Mouse (Mus musculus): ENCODE results near the gene Noc4l. TPM values are rescaled to one million over a fixed set of nuclear protein-coding genes. Genes with fewer than 3 reads are reported as not detected.

Gene Noc4l
- polyA plus RNA-seq, 1 experiment from 2014 or later: 18.9 TPM

DNA sequence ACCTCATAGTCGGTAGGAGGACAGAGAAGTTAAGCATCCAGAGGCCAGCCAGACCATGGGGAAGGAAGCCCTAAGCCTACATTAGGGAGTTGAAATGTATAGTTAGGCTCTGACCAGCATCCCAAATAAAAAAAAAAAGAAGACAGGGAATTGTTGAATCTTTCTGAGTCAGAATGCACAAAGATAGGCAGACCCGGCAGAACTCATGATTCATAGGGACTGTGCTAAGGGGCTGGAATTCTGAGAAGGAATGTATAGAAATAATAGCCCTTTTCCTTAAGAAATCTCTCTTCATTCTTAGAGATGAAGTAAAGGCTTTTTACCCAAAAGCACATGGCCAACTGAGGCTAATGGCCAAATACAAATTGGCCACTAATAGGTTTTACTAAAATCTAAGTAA, 48.9 kb downstream of the Noc4l start:
- 78% methylated on average over 2 of the region's 2 CpGs for WGBS
- DNase-seq (ENCODE audit: low spot score): no peak
- Histone ChIP-seq H3K27ac (ENCODE audit: low read length) (no peak overlapping the region), H3K27me3 (replicated peaks; ENCODE audit: insufficient read depth, low read length) (no peaks in the 10 kb centered on the region), H3K36me3 (ENCODE audit: insufficient read depth, low read length) (no peaks in the 10 kb centered on the region), H3K9ac (replicated peaks; ENCODE audit: low read depth) (no peak overlapping the region), H3K9me3 (ENCODE audit: low read length) (no peaks in the 10 kb centered on the region), H3K4me3 (ENCODE audit: low read depth, low read length) (no peak overlapping the region), H3K4me2 (replicated peaks; ENCODE audit: low read depth, low read length) (no peak overlapping the region), H3K4me1 (ENCODE audit: insufficient read depth, low read depth, low read length) (no peaks in the 10 kb centered on the region)
- no peak for TF ChIP-seq CTCF (IDR thresholded peaks at IDR 0.05)
- TF ChIP-seq EP300 (IDR thresholded peaks at IDR 0.05): no peak
- no peak for ATAC-seq

DNA sequence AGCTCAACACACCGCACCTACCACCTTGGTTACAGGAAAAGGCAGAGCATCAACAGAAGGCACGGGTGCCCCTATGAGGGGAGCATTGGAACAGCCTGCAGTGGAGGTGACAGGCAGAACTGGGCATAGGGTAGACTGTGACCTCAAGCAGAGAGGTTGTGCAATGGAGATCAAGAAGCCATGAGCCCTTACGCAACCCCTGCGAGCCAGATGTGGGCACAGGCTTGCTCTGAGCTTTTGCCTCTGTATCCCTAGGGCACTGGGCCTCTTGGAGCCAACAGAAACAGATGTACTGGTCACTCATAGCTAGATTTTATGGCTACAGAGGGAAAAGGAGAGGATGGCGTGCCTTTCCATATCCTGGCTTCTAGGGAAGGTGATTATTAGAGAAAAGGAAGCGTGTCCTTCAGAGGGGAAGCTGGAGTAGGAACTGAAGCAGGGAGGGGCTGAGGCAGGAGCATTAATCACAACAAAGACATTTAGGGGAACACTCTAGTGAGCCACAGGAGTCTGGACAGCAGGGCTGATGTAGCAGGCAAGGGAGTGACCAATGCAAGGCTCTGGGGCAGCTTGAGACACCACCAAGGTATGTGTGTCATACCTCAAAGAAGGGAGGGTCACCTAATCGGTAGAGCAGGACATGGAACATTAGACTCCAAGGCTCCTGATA, 50.1 kb downstream of the Noc4l start:
- no peaks in the 10 kb centered on the region for H3K4me1 ChIP-seq (ENCODE audit: insufficient read depth, low read depth, low read length)
- TF ChIP-seq EP300 (IDR thresholded peaks at IDR 0.05) (no peak), CTCF (IDR thresholded peaks at IDR 0.05) (no peak)
- no peak overlapping the region for H3K4me2 ChIP-seq (replicated peaks; ENCODE audit: low read depth, low read length)
- H3K9me3 ChIP-seq (ENCODE audit: low read length): no peaks in the 10 kb centered on the region
- DNase-seq (ENCODE audit: low spot score) (peak; percentile 26), ATAC-seq (no peak; the same call in 1 of the 2 replicates)
- no peak overlapping the region for H3K4me3 ChIP-seq (ENCODE audit: low read depth, low read length)
- no peak overlapping the region for H3K27ac ChIP-seq (ENCODE audit: low read length)
- no peaks in the 10 kb centered on the region for H3K27me3 ChIP-seq (replicated peaks; ENCODE audit: insufficient read depth, low read length)
- H3K36me3 ChIP-seq (ENCODE audit: insufficient read depth, low read length): no peaks in the 10 kb centered on the region
- 68% methylated on average over 7 of the region's 7 CpGs for WGBS
- no peak overlapping the region for H3K9ac ChIP-seq (replicated peaks; ENCODE audit: low read depth)

Small RNAs within 50 kb of the gene (microRNA-seq; reads per million reads assigned to microRNA genes)
- gene Mir7026: not detected

Other genes with a start within 250 kb of the Noc4l start
- 9.0 and 10.4 TPM in 2 replicates for gene Fbrsl1, start 204.9 kb downstream of the Noc4l start, polyA plus RNA-seq (2015; fragmentation: Nextera tagmentation; extraction: Ambion mirVana)
- gene Galnt9, start 109.1 kb downstream of the Noc4l start, polyA plus RNA-seq (2015; fragmentation: Nextera tagmentation; extraction: Ambion mirVana): 0.18 and 0.26 TPM in 2 replicates
- 7.3 and 7.4 TPM in 2 replicates for gene Ddx51, start within 50 bp of the Noc4l start, polyA plus RNA-seq (2015; fragmentation: Nextera tagmentation; extraction: Ambion mirVana)
- 16.7 and 17.5 TPM in 2 replicates for gene Ep400, start 117.3 kb upstream of the Noc4l start, polyA plus RNA-seq (2015; fragmentation: Nextera tagmentation; extraction: Ambion mirVana)
- 12.5 and 14.2 TPM in 2 replicates for gene Pus1, start 127.2 kb upstream of the Noc4l start, polyA plus RNA-seq (2015; fragmentation: Nextera tagmentation; extraction: Ambion mirVana)
- 11.8 and 11.9 TPM in 2 replicates for gene Ulk1, start 156.7 kb upstream of the Noc4l start, polyA plus RNA-seq (2015; fragmentation: Nextera tagmentation; extraction: Ambion mirVana)
- 30.2 and 32.0 TPM in 2 replicates for gene Hscb, start 186.4 kb upstream of the Noc4l start, polyA plus RNA-seq (2015; fragmentation: Nextera tagmentation; extraction: Ambion mirVana)
- gene Chek2, start 186.6 kb upstream of the Noc4l start, polyA plus RNA-seq (2015; fragmentation: Nextera tagmentation; extraction: Ambion mirVana): 5.7 and 7.9 TPM in 2 replicates
- 5.4 and 6.8 TPM in 2 replicates for gene Ttc28, start 226.4 kb upstream of the Noc4l start, polyA plus RNA-seq (2015; fragmentation: Nextera tagmentation; extraction: Ambion mirVana)